Mouse (Mus musculus): ENCODE data around the gene Slc25a13. TPM values are rescaled to one million over a fixed set of nuclear protein-coding genes. Genes with fewer than 3 reads are reported as not detected.
A peak's percentile ranks its signal among the peaks of the same experiment; 100 is the strongest.

The Slc25a13 gene
- polyA plus RNA-seq, 1 experiment from 2014 or later = 35.8 TPM

DNA sequence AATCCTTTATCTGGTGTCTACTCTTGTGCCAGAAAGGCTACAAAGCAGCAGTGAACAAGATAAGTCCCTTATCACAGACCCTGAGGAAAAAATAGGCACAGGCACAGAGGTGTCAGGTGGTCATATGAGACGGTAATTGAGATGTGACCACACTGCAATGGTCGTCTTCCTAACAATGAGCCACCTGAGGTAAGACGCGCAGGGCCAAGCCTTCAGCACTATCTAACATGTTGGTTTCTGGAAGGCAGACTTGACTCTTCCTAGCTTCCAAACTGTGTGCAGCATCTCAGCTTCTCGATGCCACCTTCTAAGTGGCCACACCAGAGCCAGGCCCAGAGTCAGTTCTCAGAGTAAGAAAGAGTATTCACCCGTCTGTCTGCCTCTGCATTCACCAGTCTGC lies 149.8 kb downstream of the Slc25a13 start:
- no peak overlapping the region for H3K27ac ChIP-seq
- H3K4me1 ChIP-seq = no peaks in the 10 kb centered on the region
- 87% methylated on average over 6 of the region's 6 CpGs for WGBS
- no peak overlapping the region for H3K4me2 ChIP-seq
- no peak overlapping the region for H3K9ac ChIP-seq
- ATAC-seq (ENCODE audit: insufficient read depth, low FRiP score, low read depth) = no peak
- no peaks in the 10 kb centered on the region for H3K36me3 ChIP-seq
- no peaks in the 10 kb centered on the region for H3K27me3 ChIP-seq (replicated peaks)
- no peak overlapping the region for H3K4me3 ChIP-seq (replicated peaks)
- no peaks in the 10 kb centered on the region for H3K9me3 ChIP-seq

DNA sequence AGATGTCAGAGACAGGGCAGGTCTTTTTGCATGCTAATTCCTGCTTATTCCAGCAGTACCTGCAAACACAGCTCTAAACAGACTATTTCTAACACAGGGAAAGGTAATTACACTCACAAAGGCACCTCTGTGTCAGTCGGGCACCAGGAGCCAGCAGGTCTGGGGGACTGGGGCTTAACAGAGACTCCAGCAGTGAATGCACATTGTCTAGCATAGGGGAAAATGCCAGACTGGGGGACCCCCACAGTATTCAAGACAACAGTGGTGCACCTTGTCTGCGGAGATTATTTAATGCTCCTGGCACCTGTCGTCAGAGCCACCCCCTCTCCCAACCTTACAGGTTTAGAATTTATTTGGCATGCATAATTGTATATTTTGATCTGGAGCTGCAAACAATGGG lies 158.4 kb downstream of the Slc25a13 start:
- WGBS = 67% methylated on average over 3 of the region's 3 CpGs
- no peak overlapping the region for H3K4me2 ChIP-seq

DNA sequence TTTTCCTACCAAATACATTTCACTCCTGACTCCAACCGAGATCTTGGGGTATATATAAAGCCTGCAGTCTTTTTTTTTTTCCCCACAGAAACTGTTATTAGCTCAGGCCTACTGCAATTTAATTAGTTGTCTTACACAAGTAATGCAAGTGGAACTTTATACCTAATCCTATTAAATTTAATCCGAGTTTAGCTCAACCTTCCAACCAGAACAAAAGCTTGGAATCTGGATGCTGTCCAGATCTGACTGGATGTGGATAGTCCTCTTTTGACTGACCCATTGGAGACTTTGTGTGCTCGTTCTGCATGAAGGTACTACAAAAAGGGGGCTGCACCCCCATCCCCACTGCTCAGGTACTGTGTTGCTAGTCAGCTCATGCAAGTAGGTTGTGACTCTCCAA lies 163.0 kb downstream of the Slc25a13 start:
- no peaks in the 10 kb centered on the region for H3K4me1 ChIP-seq
- no peak overlapping the region for H3K4me2 ChIP-seq
- H3K27ac ChIP-seq = no peak overlapping the region
- no peaks in the 10 kb centered on the region for H3K9me3 ChIP-seq
- H3K4me3 ChIP-seq (replicated peaks) = no peak overlapping the region
- H3K36me3 ChIP-seq = no peaks in the 10 kb centered on the region
- no peak for ATAC-seq (ENCODE audit: insufficient read depth, low FRiP score, low read depth)
- 81% methylated on average over 3 of the region's 3 CpGs for WGBS
- no peak overlapping the region for H3K9ac ChIP-seq
- no peaks in the 10 kb centered on the region for H3K27me3 ChIP-seq (replicated peaks)

More for the DNA sequence above, 158.4 kb downstream of the Slc25a13 start:
- H3K4me1 ChIP-seq = no peaks in the 10 kb centered on the region
- H3K4me3 ChIP-seq (replicated peaks) = no peak overlapping the region
- H3K36me3 ChIP-seq = no peaks in the 10 kb centered on the region
- ATAC-seq (ENCODE audit: insufficient read depth, low FRiP score, low read depth) = no peak
- no peak overlapping the region for H3K9ac ChIP-seq
- H3K9me3 ChIP-seq = no peaks in the 10 kb centered on the region
- no peak overlapping the region for H3K27ac ChIP-seq
- no peaks in the 10 kb centered on the region for H3K27me3 ChIP-seq (replicated peaks)

GRCm38 (mm10) chr6:6052696-6053095 lies 164.3 kb downstream of the Slc25a13 start:
- H3K4me2 ChIP-seq = no peak overlapping the region
- H3K4me3 ChIP-seq (replicated peaks) = no peak overlapping the region
- no peaks in the 10 kb centered on the region for H3K27me3 ChIP-seq (replicated peaks)
- H3K9ac ChIP-seq = no peak overlapping the region
- ATAC-seq (ENCODE audit: insufficient read depth, low FRiP score, low read depth) = no peak
- H3K27ac ChIP-seq = no peak overlapping the region
- no peaks in the 10 kb centered on the region for H3K4me1 ChIP-seq
- H3K36me3 ChIP-seq = no peaks in the 10 kb centered on the region
- no peaks in the 10 kb centered on the region for H3K9me3 ChIP-seq
- WGBS = 62% methylated on average over 11 of the region's 11 CpGs

DNA sequence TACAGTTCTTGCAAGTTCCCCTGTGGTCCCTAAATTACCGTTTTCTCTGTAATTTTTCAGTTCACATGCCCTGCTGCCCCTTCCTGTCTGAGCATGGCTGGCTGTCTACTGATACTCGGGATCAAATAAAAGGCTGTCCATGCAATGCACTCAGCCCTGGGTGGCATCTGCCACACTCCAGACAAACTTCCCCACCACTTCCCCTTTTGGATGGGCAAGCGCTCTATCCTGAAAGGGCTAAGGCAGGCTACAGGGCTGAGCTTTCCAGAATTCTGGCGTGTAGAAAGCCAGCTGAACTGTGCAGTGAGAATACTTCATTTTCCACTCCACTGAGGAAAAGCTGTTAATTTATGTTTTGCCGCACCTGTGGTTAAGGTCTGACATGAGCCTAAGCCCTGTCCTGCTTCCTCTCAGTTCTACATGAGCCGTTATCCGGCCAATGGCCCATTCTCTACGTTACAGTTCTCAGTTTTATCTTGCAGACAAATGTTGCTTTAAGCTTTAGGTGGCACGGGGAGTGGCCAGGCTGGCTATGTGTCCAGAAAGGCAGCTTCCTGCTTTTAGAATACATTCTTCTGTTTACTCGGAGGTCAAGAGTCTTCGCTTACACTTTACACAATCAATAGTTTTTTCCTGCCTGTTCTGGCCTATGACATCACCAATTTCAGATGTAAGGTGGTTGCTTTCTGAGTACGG lies 170.1 kb downstream of the Slc25a13 start:
- Histone ChIP-seq H3K36me3 (no peaks in the 10 kb centered on the region), H3K4me1 (no peaks in the 10 kb centered on the region), H3K9me3 (no peaks in the 10 kb centered on the region), H3K4me2 (no peak overlapping the region), H3K4me3 (replicated peaks) (no peak overlapping the region), H3K27me3 (replicated peaks) (no peaks in the 10 kb centered on the region), H3K9ac (no peak overlapping the region), H3K27ac (no peak overlapping the region)
- 51% methylated on average over 12 of the region's 12 CpGs for WGBS
- ATAC-seq (ENCODE audit: insufficient read depth, low FRiP score, low read depth) = no peak

DNA sequence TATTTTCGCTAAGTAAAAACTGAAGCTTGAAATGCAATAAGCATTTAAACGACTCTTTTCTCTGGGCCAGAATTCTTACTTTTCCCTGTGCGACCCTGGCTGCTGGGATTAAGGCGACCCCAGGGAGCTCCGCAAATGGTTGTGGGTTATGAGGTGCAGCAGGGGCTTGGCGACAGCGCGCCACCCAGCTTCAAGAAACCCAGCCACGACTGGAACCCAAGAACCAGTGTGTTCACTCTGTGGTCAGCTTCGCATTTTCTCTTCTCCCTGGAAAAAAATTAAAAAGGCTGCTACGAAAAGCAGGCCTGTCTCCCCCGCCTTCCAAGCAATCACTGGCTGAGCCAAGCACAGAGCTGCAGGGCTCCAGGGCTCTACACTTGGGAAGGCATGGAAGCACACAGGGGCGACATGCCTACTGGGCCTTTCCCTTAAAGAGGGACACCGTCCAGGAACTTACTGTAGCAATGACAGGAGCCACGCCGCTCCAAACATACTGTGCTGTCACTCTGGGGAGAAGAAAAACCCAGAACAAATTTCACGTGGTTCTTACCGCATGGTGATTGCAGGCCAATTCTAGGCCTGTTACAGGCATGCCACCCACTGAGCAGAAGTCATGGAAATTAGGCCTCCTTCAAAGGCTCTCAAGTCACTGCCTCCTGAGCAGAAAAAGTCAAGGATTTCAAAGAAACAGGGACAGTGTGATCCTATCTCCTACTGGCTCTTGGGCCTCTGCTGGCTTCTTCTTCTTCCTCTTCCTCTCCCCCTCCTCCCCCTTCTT lies 178.0 kb downstream of the Slc25a13 start:
- H3K36me3 ChIP-seq = no peaks in the 10 kb centered on the region
- no peak overlapping the region for H3K4me3 ChIP-seq (replicated peaks)
- H3K4me1 ChIP-seq = no peaks in the 10 kb centered on the region
- H3K9me3 ChIP-seq = no peaks in the 10 kb centered on the region
- H3K27me3 ChIP-seq (replicated peaks) = no peaks in the 10 kb centered on the region
- no peak for ATAC-seq (ENCODE audit: insufficient read depth, low FRiP score, low read depth)
- WGBS = 58% methylated on average over 18 of the region's 18 CpGs
- H3K27ac ChIP-seq = no peak overlapping the region
- H3K4me2 ChIP-seq = no peak overlapping the region
- no peak overlapping the region for H3K9ac ChIP-seq

GRCm38 (mm10) chr6:6027664-6028063 lies 189.3 kb downstream of the Slc25a13 start:
- H3K4me1 ChIP-seq = no peaks in the 10 kb centered on the region
- H3K4me3 ChIP-seq (replicated peaks) = no peak overlapping the region
- WGBS = 80% methylated on average over 6 of the region's 6 CpGs
- H3K9me3 ChIP-seq = no peaks in the 10 kb centered on the region
- H3K27me3 ChIP-seq (replicated peaks) = no peaks in the 10 kb centered on the region
- no peak overlapping the region for H3K27ac ChIP-seq
- no peak for ATAC-seq (ENCODE audit: insufficient read depth, low FRiP score, low read depth)
- H3K4me2 ChIP-seq = no peak overlapping the region
- no peaks in the 10 kb centered on the region for H3K36me3 ChIP-seq
- no peak overlapping the region for H3K9ac ChIP-seq

DNA sequence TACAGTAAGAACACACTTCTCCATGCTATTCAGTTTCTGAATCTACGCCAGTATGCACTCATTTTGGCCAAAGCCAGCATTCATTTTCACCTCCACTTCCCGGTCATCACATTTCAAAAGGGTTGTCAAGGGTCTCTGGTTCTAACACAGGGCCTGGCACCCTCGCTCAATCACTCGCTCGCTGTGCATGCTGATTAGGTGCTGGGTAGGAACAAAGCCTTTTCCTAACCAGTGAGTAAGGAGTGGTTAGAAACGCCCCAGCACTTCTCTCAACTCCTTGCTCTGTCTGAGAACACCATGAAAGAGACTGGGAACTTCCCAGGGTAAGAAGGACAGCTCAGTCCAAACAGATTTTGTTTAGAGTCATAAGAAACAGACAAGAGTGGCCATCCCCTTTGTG lies 193.0 kb downstream of the Slc25a13 start:
- 59% methylated on average over 6 of the region's 6 CpGs for WGBS
- no peak for ATAC-seq (ENCODE audit: insufficient read depth, low FRiP score, low read depth)
- no peaks in the 10 kb centered on the region for H3K4me1 ChIP-seq

DNA sequence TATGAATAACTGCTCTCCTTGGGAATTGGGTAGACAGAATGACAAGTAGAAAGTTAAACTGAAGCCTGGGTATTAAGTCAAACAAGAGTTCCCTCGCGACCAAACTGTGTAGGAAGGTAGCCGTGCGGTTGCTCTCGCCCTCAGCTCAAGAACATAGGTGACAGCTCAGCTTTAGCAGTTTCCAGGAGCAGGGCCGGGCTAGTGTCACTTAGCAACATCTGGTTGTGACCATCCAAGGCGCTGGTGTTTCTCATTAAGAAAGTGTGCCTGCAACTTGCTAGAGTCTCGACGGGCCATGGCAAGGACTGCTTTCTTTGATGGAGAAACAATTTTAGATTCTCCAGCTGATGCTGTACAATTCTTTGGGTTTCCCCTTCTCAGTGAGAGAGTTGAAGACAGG lies 200.0 kb downstream of the Slc25a13 start:
- no peak overlapping the region for H3K9ac ChIP-seq
- H3K4me2 ChIP-seq = no peak overlapping the region
- no peak for ATAC-seq (ENCODE audit: insufficient read depth, low FRiP score, low read depth)

More for the DNA sequence above, 193.0 kb downstream of the Slc25a13 start:
- Histone ChIP-seq H3K4me3 (replicated peaks) (no peak overlapping the region), H3K9me3 (no peaks in the 10 kb centered on the region), H3K27me3 (replicated peaks) (no peaks in the 10 kb centered on the region), H3K9ac (no peak overlapping the region), H3K27ac (no peak overlapping the region), H3K36me3 (no peaks in the 10 kb centered on the region), H3K4me2 (no peak overlapping the region)

GRCm38 (mm10) chr6:6015616-6016015 lies 201.4 kb downstream of the Slc25a13 start:
- ATAC-seq (ENCODE audit: insufficient read depth, low FRiP score, low read depth) = no peak
- no peaks in the 10 kb centered on the region for H3K9me3 ChIP-seq
- WGBS = 48% methylated on average over 15 of the region's 15 CpGs
- H3K9ac ChIP-seq = no peak overlapping the region
- no peaks in the 10 kb centered on the region for H3K27me3 ChIP-seq (replicated peaks)
- H3K4me2 ChIP-seq = 0 out of 2 replicates have a peak overlapping the region, but pooled peaks have one; percentile 26
- no peak overlapping the region for H3K27ac ChIP-seq
- no peaks in the 10 kb centered on the region for H3K36me3 ChIP-seq
- no peak overlapping the region for H3K4me3 ChIP-seq (replicated peaks)
- no peaks in the 10 kb centered on the region for H3K4me1 ChIP-seq

More for the DNA sequence above, 200.0 kb downstream of the Slc25a13 start:
- H3K4me3 ChIP-seq (replicated peaks) = no peak overlapping the region
- H3K27ac ChIP-seq = no peak overlapping the region
- no peaks in the 10 kb centered on the region for H3K36me3 ChIP-seq
- H3K4me1 ChIP-seq = no peaks in the 10 kb centered on the region
- no peaks in the 10 kb centered on the region for H3K27me3 ChIP-seq (replicated peaks)
- H3K9me3 ChIP-seq = no peaks in the 10 kb centered on the region
- 44% methylated on average over 9 of the region's 9 CpGs for WGBS

GRCm38 (mm10) chr6:6011364-6011763 lies 205.6 kb downstream of the Slc25a13 start:
- Histone ChIP-seq H3K4me1 (no peaks in the 10 kb centered on the region), H3K9me3 (no peaks in the 10 kb centered on the region), H3K36me3 (no peaks in the 10 kb centered on the region), H3K27me3 (replicated peaks) (no peaks in the 10 kb centered on the region), H3K9ac (no peak overlapping the region), H3K4me2 (no peak overlapping the region), H3K27ac (no peak overlapping the region), H3K4me3 (replicated peaks) (no peak overlapping the region)
- no peak for ATAC-seq (ENCODE audit: insufficient read depth, low FRiP score, low read depth)
- 74% methylated on average over 2 of the region's 2 CpGs for WGBS

GRCm38 (mm10) chr6:6005762-6006431 lies 211.1 kb downstream of the Slc25a13 start:
- Histone ChIP-seq H3K9me3 (no peaks in the 10 kb centered on the region), H3K4me2 (peak overlapping the region; percentile 94), H3K27me3 (replicated peaks) (no peaks in the 10 kb centered on the region), H3K27ac (no peak overlapping the region), H3K4me1 (no peaks in the 10 kb centered on the region), H3K4me3 (replicated peaks) (peak overlapping the region; percentile 57), H3K36me3 (no peaks in the 10 kb centered on the region), H3K9ac (no peak overlapping the region)
- ATAC-seq (ENCODE audit: insufficient read depth, low FRiP score, low read depth) = peak; percentile 78
- WGBS = 6% methylated on average over 42 of the region's 42 CpGs

Data from stomach, embryonic 15.5 days (tissue).